Mouse (Mus musculus) C2C12 (cell line): ENCODE measurements around the gene Emid1. TPM values are rescaled to one million over a fixed set of nuclear protein-coding genes. Genes with fewer than 3 reads are reported as not detected.

Experiments used
- H3K27me3 ChIP-seq: one replicate; pipeline ENCODE4 v1.6.1; 2011; ENCODE audit not compliant: control insufficient read depth, insufficient read depth, insufficient read length
- H3K36me3 ChIP-seq: one replicate; pipeline ENCODE4 v1.6.1; 2011; ENCODE audit not compliant: control insufficient read depth, insufficient read depth
- H3K4me3 ChIP-seq: one replicate; pipeline ENCODE4 v1.5.1; 2011; ENCODE audit warnings: mild to moderate bottlenecking, control low read depth; ENCODE audit not compliant: poor library complexity, insufficient read depth, severe bottlenecking
- H3K79me2 ChIP-seq: one replicate; pipeline ENCODE4 v1.6.1; 2011; ENCODE audit not compliant: control insufficient read depth, insufficient read depth
- H3K79me3 ChIP-seq: one replicate; pipeline ENCODE4 v1.6.1; 2011; ENCODE audit warnings: low read depth, control low read depth
- H3ac ChIP-seq: one replicate; pipeline ENCODE3; 2011; ENCODE audit warnings: low read depth; ENCODE audit not compliant: control insufficient read depth, insufficient read length
- CEBPB ChIP-seq: IDR thresholded peaks from one replicate; pipeline ENCODE4 v1.6.1; 2011; ENCODE audit warnings: low read depth, mild to moderate bottlenecking, control low read depth, moderate library complexity
- CTCF ChIP-seq: IDR thresholded peaks from one replicate; pipeline ENCODE4 v1.5.1; 2011; ENCODE audit not compliant: control insufficient read depth, insufficient read depth, insufficient read length
- FOSL1 ChIP-seq: IDR thresholded peaks from one replicate; pipeline ENCODE4 v1.8.0; 2011; ENCODE audit warnings: mild to moderate bottlenecking, low read length; ENCODE audit not compliant: poor library complexity, insufficient read depth, severe bottlenecking
- MAX ChIP-seq: IDR thresholded peaks from one replicate; pipeline ENCODE4 v1.6.1; 2011; ENCODE audit warnings: mild to moderate bottlenecking, control low read depth
- MYOD1 ChIP-seq: IDR thresholded peaks from one replicate; pipeline ENCODE4 v1.6.1; 2011; ENCODE audit warnings: low read depth; ENCODE audit not compliant: control insufficient read depth, insufficient read length
- MYOG ChIP-seq: IDR thresholded peaks from one replicate; pipeline ENCODE4 v1.6.1; 2011; ENCODE audit not compliant: control insufficient read depth, insufficient read length; ENCODE audit errors: extremely low read depth
- USF1 ChIP-seq: IDR thresholded peaks from one replicate; pipeline ENCODE4 v1.6.1; 2011; ENCODE audit warnings: low read depth, mild to moderate bottlenecking, control low read depth, moderate library complexity
- long read RNA-seq, 2 experiments: library from polyadenylated mRNA; unstranded; transcript quantifications; one replicate each; pipeline ENCODE4 v2.0.0; 2019 to 2020
- polyA plus RNA-seq: library from polyadenylated mRNA; unstranded; fragments of >200 nt; fragmentation: generic; extraction: Trizol; gene quantifications from one replicate; pipeline ENCODE4 v1.2.1, GENCODE M21; 2012; ENCODE audit warnings: missing spikeins

Emid1 gene
- 0.02 TPM for polyA plus RNA-seq
- long read RNA-seq, experiment 1 = 0 reads
- long read RNA-seq, experiment 2 = 0 reads

DNA sequence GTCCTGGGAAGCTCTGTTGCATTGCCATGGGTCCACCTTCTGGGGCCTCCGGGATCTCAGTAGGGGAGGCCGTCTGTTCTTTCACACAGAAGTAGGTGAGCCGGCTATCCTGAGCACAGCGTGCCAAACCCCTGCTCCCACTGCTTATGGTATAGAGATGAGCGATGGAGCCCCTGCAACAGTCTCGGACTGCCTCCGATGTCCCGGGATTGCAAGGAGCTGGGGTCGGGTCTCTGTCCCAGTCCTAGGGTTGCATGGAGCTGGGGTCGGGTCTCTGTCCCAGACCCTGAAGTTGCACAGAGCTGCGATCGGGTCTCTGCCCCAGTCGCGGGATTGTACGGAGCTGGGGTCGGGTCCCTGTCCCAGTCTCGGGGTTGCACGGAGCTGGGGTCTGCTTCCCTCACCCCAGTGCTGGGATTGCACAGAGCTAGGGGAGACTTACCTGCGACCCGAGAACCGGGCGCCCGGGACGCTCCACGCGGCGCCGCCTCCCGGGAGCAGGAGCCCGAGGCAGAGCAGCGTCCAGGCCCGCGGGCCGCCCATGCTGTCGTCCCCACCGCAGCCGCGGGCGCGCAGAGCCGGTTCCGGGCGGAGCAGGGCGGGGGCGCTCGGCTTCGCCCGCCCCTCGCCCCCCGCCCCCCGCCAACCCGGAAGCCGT, at the start of gene Emid1:
Gene Emid1 (minus strand): TSS at position 578 of the 658 bp plus-strand sequence.
- no peaks in the 10 kb centered on the region for H3K36me3 ChIP-seq
- H3ac ChIP-seq = no peak within 1 kb of the TSS
- no peak for TF ChIP-seq MYOD1
- no peak for TF ChIP-seq MAX
- TF ChIP-seq FOSL1 = no peak
- TF ChIP-seq CEBPB = no peak
- no peak for TF ChIP-seq MYOG
- no peaks in the 10 kb centered on the region for H3K79me2 ChIP-seq
- peaks cover 48% of the 10 kb centered on the region for H3K27me3 ChIP-seq
- no peak within 1 kb of the TSS for H3K4me3 ChIP-seq
- no peaks in the 10 kb centered on the region for H3K79me3 ChIP-seq

DNA sequence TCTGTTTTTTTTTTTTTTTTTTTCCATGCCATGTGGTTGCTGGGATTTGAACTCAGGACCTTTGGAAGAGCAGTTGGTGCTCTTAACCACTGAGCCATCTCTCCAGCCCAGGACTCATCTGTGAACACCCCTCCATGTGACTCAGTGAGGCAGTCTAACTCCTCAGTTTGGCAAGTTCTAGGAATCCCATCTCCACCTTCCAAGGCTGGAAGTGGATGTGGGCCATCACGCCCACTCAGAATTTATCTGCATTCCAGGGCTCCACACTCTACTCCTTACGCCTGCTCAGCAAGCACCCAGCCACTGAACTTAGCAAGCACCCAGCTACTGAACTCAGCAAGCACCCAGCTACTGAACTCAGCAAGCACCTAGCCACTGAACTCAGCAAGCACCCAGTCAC, 47.8 kb upstream of the Emid1 start:
- Histone ChIP-seq H3K79me2 (no peaks in the 10 kb centered on the region), H3ac (no peak overlapping the region), H3K36me3 (peaks cover 20% of the 10 kb centered on the region), H3K27me3 (no peaks in the 10 kb centered on the region), H3K4me3 (no peak overlapping the region), H3K79me3 (no peaks in the 10 kb centered on the region)
- no peak for TF ChIP-seq USF1
- no peak for TF ChIP-seq CEBPB
- no peak for TF ChIP-seq CTCF
- no peak for TF ChIP-seq MAX
- no peak for TF ChIP-seq MYOG
- no peak for TF ChIP-seq MYOD1
- no peak for TF ChIP-seq FOSL1

DNA sequence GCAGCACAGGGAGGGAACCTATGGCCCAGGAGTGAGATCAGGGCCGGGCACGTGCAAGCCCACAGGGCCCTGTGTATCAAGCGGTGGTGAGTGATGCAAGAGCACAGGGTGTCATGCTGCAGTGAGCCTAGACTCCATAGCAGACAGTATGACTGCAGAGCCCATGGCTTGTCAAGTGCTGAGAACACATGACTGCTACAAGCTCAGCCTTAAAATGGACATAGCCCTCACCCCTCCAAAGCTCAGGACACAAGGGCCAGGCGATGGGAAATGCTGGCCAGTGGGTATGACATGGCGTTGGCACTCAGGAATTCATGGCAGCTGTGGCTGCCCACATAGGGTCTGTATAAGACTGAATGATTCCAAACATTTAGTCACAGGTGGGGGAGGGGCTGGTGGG, 45.0 kb upstream of the Emid1 start:
- Histone ChIP-seq H3ac (peak overlapping the region; percentile 8), H3K27me3 (no peaks in the 10 kb centered on the region), H3K79me3 (no peaks in the 10 kb centered on the region), H3K4me3 (no peak overlapping the region), H3K36me3 (peaks cover 20% of the 10 kb centered on the region), H3K79me2 (no peaks in the 10 kb centered on the region)
- TF ChIP-seq MYOD1 (peak; percentile 81), MAX (no peak), USF1 (no peak), CEBPB (peak; percentile 50)

DNA sequence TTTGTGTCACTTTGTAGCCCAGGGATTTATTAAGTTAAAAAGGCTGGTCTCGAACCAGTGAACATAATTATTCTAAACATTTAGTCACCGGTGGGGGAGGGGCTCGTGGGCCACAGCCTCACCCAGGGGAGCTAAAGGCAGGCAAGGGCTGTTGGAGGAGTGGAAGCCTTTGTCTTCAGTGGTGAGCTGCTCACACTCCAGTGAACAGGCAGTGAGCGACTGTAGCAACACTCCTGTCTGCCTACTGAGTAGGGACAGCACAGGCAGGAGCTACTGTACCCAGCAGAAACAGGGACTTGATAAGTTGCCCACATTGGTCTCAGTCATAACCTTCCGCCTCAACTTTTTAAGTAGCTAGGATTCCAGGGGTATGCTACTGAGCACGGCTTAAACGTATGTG, 44.5 kb upstream of the Emid1 start:
- H3K4me3 ChIP-seq = no peak overlapping the region
- no peak overlapping the region for H3ac ChIP-seq
- H3K36me3 ChIP-seq = peaks cover 22% of the 10 kb centered on the region
- TF ChIP-seq MAX (no peak), CTCF (no peak)
- no peaks in the 10 kb centered on the region for H3K79me3 ChIP-seq
- no peaks in the 10 kb centered on the region for H3K27me3 ChIP-seq
- H3K79me2 ChIP-seq = no peaks in the 10 kb centered on the region

DNA sequence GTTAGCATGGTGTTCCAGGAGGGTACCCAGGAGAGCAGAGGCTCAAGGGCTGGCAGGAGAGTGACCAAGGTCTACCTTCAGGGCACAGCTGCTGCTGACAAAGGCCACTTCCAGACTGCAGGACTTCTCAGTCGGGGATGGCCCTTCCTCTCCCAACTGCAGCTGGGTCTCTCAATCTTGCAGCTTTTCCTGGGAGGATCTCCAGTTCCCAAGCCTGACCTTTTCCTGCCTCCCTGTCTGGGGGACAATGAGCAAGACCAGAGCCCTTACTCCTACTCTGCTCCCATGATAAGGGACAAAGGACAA, 41.5 kb upstream of the Emid1 start:
- peaks cover 33% of the 10 kb centered on the region for H3K36me3 ChIP-seq
- no peaks in the 10 kb centered on the region for H3K27me3 ChIP-seq
- no peak for TF ChIP-seq MAX
- no peak for TF ChIP-seq CEBPB
- no peak for TF ChIP-seq MYOG
- TF ChIP-seq MYOD1 = no peak
- TF ChIP-seq USF1 = no peak
- TF ChIP-seq CTCF = no peak
- no peak for TF ChIP-seq FOSL1
- H3ac ChIP-seq = no peak overlapping the region
- H3K4me3 ChIP-seq = no peak overlapping the region
- H3K79me3 ChIP-seq = no peaks in the 10 kb centered on the region
- no peaks in the 10 kb centered on the region for H3K79me2 ChIP-seq

DNA sequence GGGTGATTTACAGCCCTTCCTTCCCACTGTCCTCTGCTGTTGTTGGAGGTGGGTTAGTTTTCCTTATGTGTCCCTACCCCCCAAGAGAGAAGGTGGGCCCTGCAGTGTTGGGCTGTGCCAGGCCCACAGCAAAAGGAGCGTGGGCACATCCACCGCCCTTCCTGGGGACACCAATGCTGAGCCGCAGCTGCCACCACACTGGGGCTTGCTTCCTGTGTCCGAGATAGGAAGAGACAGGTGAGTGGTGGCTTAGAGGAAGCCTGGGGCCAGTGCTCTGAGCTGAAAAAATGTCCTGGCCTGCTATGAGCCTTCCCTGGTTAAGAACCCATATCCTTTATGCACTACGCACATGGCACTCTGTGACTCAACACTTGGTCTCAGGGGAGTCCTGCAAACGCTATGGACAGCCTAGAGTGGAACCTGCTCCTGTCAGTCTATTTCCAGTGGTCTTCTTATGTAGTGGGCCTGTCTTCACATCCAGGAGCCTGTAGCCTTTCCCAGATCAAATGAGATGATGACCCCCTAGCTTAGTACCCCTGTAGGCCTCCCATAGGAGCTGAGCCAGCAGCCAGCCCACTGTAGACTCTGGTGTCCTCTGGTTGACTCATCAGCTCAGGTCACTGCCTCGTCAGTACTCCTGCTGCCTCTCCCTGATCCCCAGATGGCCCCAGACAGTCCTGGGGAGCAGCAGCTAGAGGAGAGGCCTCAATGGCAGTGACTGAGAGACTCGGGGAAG, 41.0 kb upstream of the Emid1 start:
- TF ChIP-seq MYOD1 (peak; percentile 96), FOSL1 (no peak), MAX (peak; percentile 41)
- H3K4me3 ChIP-seq = no peak overlapping the region
- peaks cover 29% of the 10 kb centered on the region for H3K36me3 ChIP-seq
- peak overlapping the region; percentile 1 for H3ac ChIP-seq
- no peaks in the 10 kb centered on the region for H3K27me3 ChIP-seq
- H3K79me3 ChIP-seq = no peaks in the 10 kb centered on the region
- no peaks in the 10 kb centered on the region for H3K79me2 ChIP-seq
